Mouse (Mus musculus) E14TG2a.4 (cell line): ENCODE data around the gene Ccl6.

Source experiments
- H3K27me3 ChIP-seq: 2 replicates; pipeline ENCODE4 v1.6.1; 2014; ENCODE audit warnings: low read length, control low read depth; ENCODE audit not compliant: insufficient read depth
- H3K36me3 ChIP-seq: 2 replicates; pipeline ENCODE4 v1.6.1; 2014; ENCODE audit warnings: low read length, control low read depth; ENCODE audit not compliant: insufficient read depth
- H3K4me1 ChIP-seq: replicated peaks from 2 replicates; pipeline ENCODE4 v1.6.1; 2014; ENCODE audit warnings: low read depth, low read length, control low read depth
- H3K4me3 ChIP-seq: replicated peaks from 2 replicates; pipeline ENCODE4 v1.5.1; 2014; ENCODE audit warnings: mild to moderate bottlenecking, low read length
- H3K9me3 ChIP-seq: 2 replicates; pipeline ENCODE4 v1.6.1; 2014; ENCODE audit warnings: low read length, control low read depth
- CTCF ChIP-seq: conservative IDR thresholded peaks from 2 replicates; pipeline ENCODE4 v1.5.1; 2014; ENCODE audit warnings: low read length
- NANOG ChIP-seq: IDR thresholded peaks from 2 replicates; pipeline ENCODE4 v1.6.1; 2014; ENCODE audit warnings: borderline replicate concordance, low read length, mixed read lengths
- POU5F1 ChIP-seq: IDR thresholded peaks from 2 replicates; pipeline ENCODE4 v1.6.1; 2014; ENCODE audit warnings: low read length, borderline replicate concordance

Gene Ccl6

DNA sequence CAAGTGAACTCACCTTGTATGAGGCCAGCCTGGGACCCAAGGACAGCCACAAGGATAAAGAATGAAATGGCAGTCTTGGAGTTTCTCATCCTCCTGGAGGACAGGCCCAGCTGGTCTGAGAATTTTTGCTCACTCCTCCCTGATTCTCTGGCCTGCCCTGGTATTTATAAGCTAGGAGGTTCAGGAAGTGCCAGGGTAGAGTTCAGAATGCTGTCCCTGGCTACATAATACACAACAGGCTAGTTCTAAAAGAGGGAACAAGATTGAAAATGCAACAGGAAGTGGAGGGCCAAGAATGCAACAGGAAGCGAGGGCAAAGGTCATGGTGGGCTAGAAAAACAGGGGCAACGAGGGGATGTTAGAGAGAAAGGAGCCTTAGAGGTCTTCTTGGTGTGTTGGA is at the start of gene Ccl6:
Gene Ccl6 (minus strand): TSS at position 235 of the 400 bp plus-strand sequence.
- H3K27me3 ChIP-seq: no peaks in the 10 kb centered on the region
- H3K36me3 ChIP-seq: no peaks in the 10 kb centered on the region
- H3K4me3 ChIP-seq: no peak within 1 kb of the TSS
- H3K9me3 ChIP-seq: 0 out of 2 replicates have a peak, but pooled peaks cover under 1% of the 10 kb centered on the region
- no peaks in the 10 kb centered on the region for H3K4me1 ChIP-seq
- TF ChIP-seq CTCF (no peak), POU5F1 (no peak), NANOG (no peak)

DNA sequence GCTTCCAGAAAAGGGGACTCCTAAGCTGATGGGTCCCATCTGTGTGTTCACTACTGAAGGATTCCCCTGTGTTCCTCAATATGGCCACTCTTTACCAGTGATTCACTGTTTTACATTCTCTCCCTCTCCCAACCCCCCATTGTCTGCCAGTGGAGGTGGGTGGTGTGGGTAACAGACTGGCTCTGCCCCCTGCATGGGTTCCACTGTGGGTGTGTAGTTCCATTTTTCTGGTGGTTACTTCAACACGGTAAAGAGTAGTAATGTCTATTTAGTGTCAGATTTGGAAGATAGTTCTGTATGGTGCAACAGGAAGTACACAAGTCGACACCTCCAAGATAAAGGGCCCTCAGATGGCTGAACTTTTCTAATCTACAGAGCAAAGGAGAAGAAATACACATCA is 48.3 kb upstream of the Ccl6 start:
- Histone ChIP-seq H3K36me3 (no peaks in the 10 kb centered on the region), H3K9me3 (no peaks in the 10 kb centered on the region), H3K4me1 (no peaks in the 10 kb centered on the region), H3K27me3 (no peaks in the 10 kb centered on the region), H3K4me3 (no peak overlapping the region)
- no peak for TF ChIP-seq NANOG
- no peak for TF ChIP-seq POU5F1
- no peak for TF ChIP-seq CTCF

DNA sequence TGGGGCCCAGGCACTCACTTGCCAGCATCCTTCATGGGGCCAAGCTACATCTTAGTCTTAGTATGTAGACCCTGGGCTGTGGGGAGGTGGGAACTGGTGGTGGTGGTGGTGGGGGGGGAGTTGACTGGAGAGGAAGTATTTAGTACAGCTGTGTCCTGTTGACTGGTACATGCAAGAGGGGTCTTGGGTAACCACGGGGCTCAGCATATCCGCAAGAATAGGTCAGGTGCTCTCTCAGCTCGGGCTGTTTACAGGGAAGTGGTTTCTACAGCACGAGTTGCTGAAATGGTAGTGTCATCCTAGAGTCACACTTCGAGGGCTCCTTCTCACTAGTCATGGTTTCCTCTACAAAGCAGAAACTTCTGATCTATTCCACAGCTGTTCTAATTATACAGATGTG is 47.3 kb upstream of the Ccl6 start:
- no peaks in the 10 kb centered on the region for H3K36me3 ChIP-seq
- H3K27me3 ChIP-seq: no peaks in the 10 kb centered on the region
- no peaks in the 10 kb centered on the region for H3K9me3 ChIP-seq
- H3K4me1 ChIP-seq: no peaks in the 10 kb centered on the region
- H3K4me3 ChIP-seq: no peak overlapping the region
- TF ChIP-seq POU5F1 (no peak), CTCF (no peak), NANOG (no peak)

DNA sequence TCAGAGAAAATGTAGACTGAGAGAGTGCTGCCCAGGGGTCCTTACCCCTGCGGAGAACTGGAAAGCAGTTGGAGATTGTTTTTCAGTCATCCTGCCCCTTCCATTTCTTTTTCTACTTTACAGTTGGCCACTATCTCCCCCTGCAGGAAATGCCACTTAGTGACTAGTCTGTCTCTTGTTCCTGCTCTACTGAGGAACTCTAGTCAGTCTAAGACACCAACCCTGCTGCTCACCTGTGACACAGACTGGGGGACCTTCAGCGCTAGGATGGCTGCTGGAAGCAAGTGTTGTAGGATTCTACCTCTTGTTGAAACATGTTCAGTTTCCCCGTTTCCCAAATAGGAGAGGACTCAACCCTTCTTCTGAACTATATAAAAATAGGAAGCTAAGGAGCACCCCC is 46.6 kb upstream of the Ccl6 start:
- no peak for TF ChIP-seq CTCF
- no peak for TF ChIP-seq NANOG
- H3K9me3 ChIP-seq: no peaks in the 10 kb centered on the region
- no peaks in the 10 kb centered on the region for H3K4me1 ChIP-seq
- H3K36me3 ChIP-seq: no peaks in the 10 kb centered on the region
- H3K4me3 ChIP-seq: no peak overlapping the region
- no peaks in the 10 kb centered on the region for H3K27me3 ChIP-seq

DNA sequence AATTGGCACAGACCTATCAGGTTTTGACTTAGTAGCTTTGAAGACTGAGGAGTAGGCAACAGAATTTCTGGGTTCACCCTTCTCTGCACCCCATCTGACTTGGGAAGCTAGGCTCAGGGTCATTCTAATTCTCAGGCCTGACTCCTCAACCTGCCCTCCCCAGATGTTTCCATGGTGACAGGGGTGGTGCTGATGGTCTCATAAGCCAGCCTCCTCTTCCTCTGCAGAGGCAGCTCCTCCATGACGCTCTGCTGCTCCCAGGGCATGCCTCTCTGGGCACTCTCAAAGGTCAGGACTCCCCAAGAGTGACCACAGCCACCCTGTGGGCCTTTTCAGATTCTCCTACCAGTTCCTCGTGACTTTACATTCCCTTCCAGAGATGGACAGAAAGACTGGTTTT is 46.0 kb upstream of the Ccl6 start:
- H3K36me3 ChIP-seq: no peaks in the 10 kb centered on the region
- no peak for TF ChIP-seq CTCF
- TF ChIP-seq POU5F1: no peak
- TF ChIP-seq NANOG: no peak
- H3K4me3 ChIP-seq: no peak overlapping the region
- no peaks in the 10 kb centered on the region for H3K9me3 ChIP-seq
- no peaks in the 10 kb centered on the region for H3K27me3 ChIP-seq
- no peaks in the 10 kb centered on the region for H3K4me1 ChIP-seq

DNA sequence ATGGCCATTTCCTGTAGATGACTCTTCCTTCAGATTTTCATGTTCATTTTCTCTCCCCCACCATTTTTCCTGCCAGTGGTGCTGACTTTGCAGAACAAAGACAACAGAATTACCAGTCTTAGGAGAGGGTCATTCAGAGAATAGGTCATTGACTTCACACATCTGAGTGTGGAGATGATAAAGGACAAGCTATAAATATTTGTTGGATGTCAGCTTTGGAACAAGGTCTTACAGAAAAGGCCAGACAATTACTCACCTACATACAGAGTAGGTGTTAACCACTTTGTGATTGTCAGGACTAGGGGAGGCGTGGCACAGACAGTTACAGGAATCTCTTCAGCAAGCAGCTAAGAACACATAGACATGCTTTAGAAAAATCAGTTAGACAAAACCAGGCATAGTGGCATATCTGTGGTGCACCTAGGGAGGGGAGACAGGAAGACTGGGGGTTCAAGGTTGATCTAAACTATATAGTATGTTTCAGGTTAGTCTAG is 43.9 kb upstream of the Ccl6 start:
- Histone ChIP-seq H3K27me3 (no peaks in the 10 kb centered on the region), H3K4me1 (no peaks in the 10 kb centered on the region)
- TF ChIP-seq NANOG: no peak
- no peak for TF ChIP-seq CTCF
- no peak for TF ChIP-seq POU5F1

DNA sequence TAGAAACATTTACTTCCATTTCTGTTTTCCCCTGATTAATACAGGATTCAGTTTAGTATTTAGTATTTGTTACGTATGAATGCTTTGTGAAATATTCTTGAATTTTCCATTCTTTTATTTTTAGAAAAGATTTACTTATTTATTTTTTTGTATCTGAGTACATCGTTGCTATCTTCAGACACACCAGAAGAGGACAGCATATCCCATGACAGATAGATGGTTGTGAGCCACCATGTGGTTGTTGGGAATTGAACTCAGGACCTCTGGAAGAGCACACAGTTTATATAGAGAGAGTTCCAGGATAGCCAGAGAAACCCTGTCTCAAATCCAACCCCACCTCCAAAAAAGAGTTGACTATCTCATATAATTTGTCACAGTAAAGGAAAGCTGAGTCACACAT is 42.0 kb upstream of the Ccl6 start:
- Histone ChIP-seq H3K4me3 (no peak overlapping the region), H3K36me3 (no peaks in the 10 kb centered on the region), H3K27me3 (no peaks in the 10 kb centered on the region), H3K4me1 (no peaks in the 10 kb centered on the region), H3K9me3 (no peaks in the 10 kb centered on the region)
- no peak for TF ChIP-seq NANOG
- TF ChIP-seq POU5F1: no peak
- no peak for TF ChIP-seq CTCF

More for the DNA sequence above, 43.9 kb upstream of the Ccl6 start:
- no peaks in the 10 kb centered on the region for H3K9me3 ChIP-seq
- no peaks in the 10 kb centered on the region for H3K36me3 ChIP-seq
- no peak overlapping the region for H3K4me3 ChIP-seq

DNA sequence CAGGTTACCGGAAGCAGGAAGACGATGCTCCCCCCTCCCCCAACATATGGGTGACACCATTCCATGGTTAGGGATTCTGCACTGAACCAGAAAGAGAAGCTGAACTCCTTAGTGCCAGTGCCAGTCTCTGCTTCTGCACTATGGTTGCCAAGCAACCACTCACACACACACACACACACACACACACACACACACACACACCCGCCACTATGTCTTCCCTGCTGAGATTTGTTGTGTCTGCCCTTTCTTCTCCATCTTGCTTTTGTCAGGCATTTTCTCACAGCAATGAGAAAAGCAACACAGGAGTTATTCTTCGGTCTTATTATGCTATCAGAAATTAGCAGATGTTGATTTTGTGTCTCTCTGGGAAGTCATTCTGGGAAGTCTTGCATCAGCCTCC is 41.5 kb upstream of the Ccl6 start:
- Histone ChIP-seq H3K27me3 (no peaks in the 10 kb centered on the region), H3K36me3 (no peaks in the 10 kb centered on the region)
- TF ChIP-seq CTCF (no peak), POU5F1 (no peak), NANOG (no peak)

DNA sequence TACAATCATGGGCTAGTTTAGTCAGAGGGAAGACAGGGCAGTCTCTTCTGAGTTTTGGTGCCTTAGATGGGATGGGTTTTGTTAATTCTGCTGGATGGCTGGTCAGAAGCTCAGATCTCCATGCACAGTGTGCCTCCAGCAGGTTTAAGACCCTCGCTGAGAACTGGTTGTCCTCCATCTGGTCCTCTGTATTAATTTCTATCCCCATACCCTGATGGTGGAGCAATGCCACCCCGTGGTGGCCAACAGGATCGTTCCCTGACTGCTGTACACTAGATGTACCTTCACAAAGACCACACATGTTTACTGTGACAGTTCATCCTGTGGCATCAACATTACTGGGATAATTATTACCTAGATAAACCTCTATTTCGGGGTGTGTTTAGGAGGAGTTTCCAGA is 39.9 kb upstream of the Ccl6 start:
- Histone ChIP-seq H3K27me3 (no peaks in the 10 kb centered on the region), H3K4me1 (no peaks in the 10 kb centered on the region), H3K4me3 (no peak overlapping the region), H3K9me3 (no peaks in the 10 kb centered on the region), H3K36me3 (no peaks in the 10 kb centered on the region)
- TF ChIP-seq CTCF (no peak), NANOG (no peak), POU5F1 (no peak)

More for the DNA sequence above, 41.5 kb upstream of the Ccl6 start:
- Histone ChIP-seq H3K4me3 (no peak overlapping the region), H3K9me3 (no peaks in the 10 kb centered on the region), H3K4me1 (no peaks in the 10 kb centered on the region)
